Mouse (Mus musculus) myocyte (in vitro differentiated cells): Measurements from ENCODE around the gene Kcnv2. TPM values are rescaled to one million over a fixed set of nuclear protein-coding genes. Genes with fewer than 3 reads are reported as not detected.

Experiments used
- H3K27me3 ChIP-seq: one replicate; pipeline ENCODE4 v1.6.1; 2011; ENCODE audit not compliant: control insufficient read depth, insufficient read depth, insufficient read length
- H3K36me3 ChIP-seq: one replicate; pipeline ENCODE4 v1.6.1; 2011; ENCODE audit not compliant: control insufficient read depth, insufficient read depth
- H3K4me2 ChIP-seq: one replicate; pipeline ENCODE4 v1.6.1; 2011; ENCODE audit warnings: low read depth, control low read depth
- H3K4me3 ChIP-seq: one replicate; pipeline ENCODE4 v1.5.1; 2011; ENCODE audit warnings: mild to moderate bottlenecking, control low read depth, moderate library complexity
- H3K79me2 ChIP-seq: one replicate; pipeline ENCODE4 v1.6.1; 2011; ENCODE audit not compliant: control insufficient read depth, insufficient read depth
- H3ac ChIP-seq: one replicate; pipeline ENCODE4 v1.6.1; 2011; ENCODE audit not compliant: control insufficient read depth, insufficient read length
- CEBPB ChIP-seq: IDR thresholded peaks from 2 replicates; pipeline ENCODE4 v1.6.1; 2011; ENCODE audit warnings: mild to moderate bottlenecking, moderate library complexity; ENCODE audit not compliant: poor library complexity, insufficient read depth, severe bottlenecking
- E2F4 ChIP-seq: IDR thresholded peaks from one replicate; pipeline ENCODE4 v1.6.1; 2011; ENCODE audit warnings: mild to moderate bottlenecking, control low read depth, moderate library complexity; ENCODE audit not compliant: insufficient read depth
- MAX ChIP-seq: IDR thresholded peaks from one replicate; pipeline ENCODE4 v1.6.1; 2011; ENCODE audit warnings: low read depth, mild to moderate bottlenecking, control low read depth
- MYOG ChIP-seq, 3 experiments: IDR thresholded peaks; one replicate each; pipeline ENCODE4 v1.6.1; 2011; ENCODE audit warnings: control low read depth in 2 of 3, low read depth in 2 of 3, mild to moderate bottlenecking in 2 of 3; ENCODE audit not compliant: insufficient read length in 2 of 3, control insufficient read depth in 1 of 3, insufficient read depth in 1 of 3
- POLR2A ChIP-seq: IDR thresholded peaks from one replicate; pipeline ENCODE4 v1.6.1; 2011; ENCODE audit warnings: low read depth, mild to moderate bottlenecking, control low read depth, moderate library complexity; ENCODE audit not compliant: insufficient read length
- POLR2AphosphoS2 ChIP-seq: IDR thresholded peaks from one replicate; pipeline ENCODE4 v1.6.1; 2011; ENCODE audit warnings: low read depth, control low read depth; ENCODE audit not compliant: insufficient read length
- REST ChIP-seq: IDR thresholded peaks from one replicate; pipeline ENCODE4 v1.6.1; 2011; ENCODE audit warnings: mild to moderate bottlenecking, control low read depth, moderate library complexity; ENCODE audit not compliant: insufficient read depth, insufficient read length
- SRF ChIP-seq: IDR thresholded peaks from one replicate; pipeline ENCODE4 v1.6.1; 2011; ENCODE audit warnings: low read depth; ENCODE audit not compliant: control insufficient read depth, insufficient read length
- TCF12 ChIP-seq: IDR thresholded peaks from one replicate; pipeline ENCODE4 v1.6.1; 2011; ENCODE audit warnings: mild to moderate bottlenecking, control low read depth; ENCODE audit not compliant: poor library complexity, insufficient read depth, severe bottlenecking
- TCF3 ChIP-seq: IDR thresholded peaks from one replicate; pipeline ENCODE4 v1.6.1; 2011; ENCODE audit warnings: low read depth, control low read depth; ENCODE audit not compliant: insufficient read length
- USF1 ChIP-seq: IDR thresholded peaks from one replicate; pipeline ENCODE4 v1.6.1; 2011; ENCODE audit warnings: low read depth, mild to moderate bottlenecking, control low read depth, moderate library complexity
- polyA plus RNA-seq: library from polyadenylated mRNA; unstranded; fragments of >200 nt; fragmentation: generic; extraction: Trizol; gene quantifications from one replicate; pipeline ENCODE4 v1.2.1, GENCODE M21; 2012; ENCODE audit warnings: missing spikeins

Gene Kcnv2
- polyA plus RNA-seq, 1 experiment, result not detected

DNA sequence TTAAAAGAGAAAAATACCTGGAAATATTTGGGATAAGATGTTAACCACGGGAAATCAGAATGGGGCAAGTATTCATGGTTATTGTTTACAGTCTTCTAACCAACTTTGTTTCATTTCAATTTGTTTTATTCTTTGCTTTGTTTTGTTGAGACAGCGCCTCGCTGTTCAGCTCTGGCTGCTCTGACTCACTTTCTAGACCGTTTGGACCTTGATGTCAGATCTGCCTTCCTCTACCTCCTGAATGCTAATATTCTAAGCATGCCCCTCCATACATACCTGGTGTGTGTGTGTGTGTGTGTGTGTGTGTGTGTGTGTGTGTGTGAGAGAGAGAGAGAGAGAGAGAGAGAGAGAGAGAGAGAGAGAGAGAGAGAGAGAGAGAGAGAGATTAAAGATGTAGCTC is 41.5 kb downstream of the Kcnv2 start:
- H3K79me2 ChIP-seq, result no peaks in the 10 kb centered on the region
- no peak overlapping the region for H3K4me3 ChIP-seq
- no peak overlapping the region for H3ac ChIP-seq
- H3K36me3 ChIP-seq, result no peaks in the 10 kb centered on the region
- TF ChIP-seq CEBPB (no peak), POLR2A (no peak), TCF12 (no peak), E2F4 (no peak), TCF3 (no peak), REST (no peak), MYOG (IDR thresholded peaks at IDR 0.05; ENCODE audit: control insufficient read depth in 1 of 3, insufficient read depth in 1 of 3, insufficient read length in 2 of 3, low read depth in 2 of 3) (no peak), POLR2AphosphoS2 (no peak), MAX (no peak), SRF (no peak)
- no peaks in the 10 kb centered on the region for H3K27me3 ChIP-seq
- peak overlapping the region; percentile 86 for H3K4me2 ChIP-seq

DNA sequence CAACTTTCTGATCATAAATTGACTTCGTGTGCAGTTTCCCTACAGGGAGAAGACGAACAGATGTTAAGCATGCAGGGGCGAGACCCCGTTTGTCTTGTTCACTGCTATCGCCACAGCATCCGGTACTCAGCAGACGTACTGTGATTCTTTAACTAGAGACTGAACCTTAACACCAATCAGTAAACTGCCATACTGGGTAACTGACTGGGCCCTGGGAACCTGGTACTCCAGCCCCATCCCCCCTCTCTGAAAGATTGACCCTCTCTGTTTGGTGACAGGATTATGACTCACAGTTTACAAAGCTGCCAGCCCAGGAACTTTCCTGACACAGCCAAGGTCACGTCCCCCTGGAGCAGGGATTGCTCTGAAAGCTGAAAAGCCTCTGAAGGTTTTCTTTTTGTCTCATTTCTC is 42.1 kb downstream of the Kcnv2 start:
- no peaks in the 10 kb centered on the region for H3K36me3 ChIP-seq
- H3K4me3 ChIP-seq, result no peak overlapping the region
- H3K79me2 ChIP-seq, result no peaks in the 10 kb centered on the region
- peak overlapping the region; percentile 86 for H3K4me2 ChIP-seq
- no peak for TF ChIP-seq E2F4
- no peak for TF ChIP-seq MAX
- no peak for TF ChIP-seq CEBPB
- TF ChIP-seq MYOG (IDR thresholded peaks at IDR 0.05; ENCODE audit: control insufficient read depth in 1 of 3, insufficient read depth in 1 of 3, insufficient read length in 2 of 3, low read depth in 2 of 3), result no peak
- TF ChIP-seq SRF, result no peak
- TF ChIP-seq REST, result no peak
- TF ChIP-seq USF1, result no peak
- H3K27me3 ChIP-seq, result no peaks in the 10 kb centered on the region
- no peak overlapping the region for H3ac ChIP-seq

DNA sequence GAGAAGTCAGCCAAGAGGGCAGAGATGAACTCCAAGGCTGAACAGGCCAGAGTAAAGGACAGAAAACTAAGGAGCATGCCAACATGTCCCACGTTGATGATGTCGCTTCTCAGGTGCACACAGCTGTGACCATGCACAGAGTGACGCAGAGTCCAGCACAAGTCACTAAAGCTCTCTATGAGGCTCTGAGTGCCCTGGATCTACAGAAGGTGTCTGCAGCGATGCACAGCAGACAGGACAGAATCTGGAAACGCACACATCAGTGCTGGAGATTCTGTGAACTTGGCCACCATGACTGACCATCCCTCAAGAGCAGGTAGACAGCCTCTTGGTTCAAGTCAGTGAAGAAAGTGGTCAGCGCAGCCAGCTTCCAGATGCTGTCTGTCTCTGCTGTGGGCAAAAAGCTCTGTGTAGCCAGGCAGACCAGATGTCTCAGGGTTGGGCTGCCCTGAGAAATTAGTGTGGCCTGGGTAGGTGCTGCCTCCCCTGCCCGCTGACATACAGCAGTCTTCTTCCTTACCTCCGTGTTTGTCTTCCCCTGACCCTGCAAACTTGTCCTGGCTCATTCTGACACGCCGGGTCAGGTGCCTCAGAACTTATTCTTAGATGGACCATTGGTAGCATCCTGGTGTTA is 43.8 kb downstream of the Kcnv2 start:
- no peak for TF ChIP-seq E2F4
- TF ChIP-seq POLR2AphosphoS2, result no peak
- Histone ChIP-seq H3K4me2 (no peak overlapping the region), H3K27me3 (no peaks in the 10 kb centered on the region), H3K36me3 (no peaks in the 10 kb centered on the region), H3K4me3 (no peak overlapping the region), H3K79me2 (no peaks in the 10 kb centered on the region), H3ac (no peak overlapping the region)

DNA sequence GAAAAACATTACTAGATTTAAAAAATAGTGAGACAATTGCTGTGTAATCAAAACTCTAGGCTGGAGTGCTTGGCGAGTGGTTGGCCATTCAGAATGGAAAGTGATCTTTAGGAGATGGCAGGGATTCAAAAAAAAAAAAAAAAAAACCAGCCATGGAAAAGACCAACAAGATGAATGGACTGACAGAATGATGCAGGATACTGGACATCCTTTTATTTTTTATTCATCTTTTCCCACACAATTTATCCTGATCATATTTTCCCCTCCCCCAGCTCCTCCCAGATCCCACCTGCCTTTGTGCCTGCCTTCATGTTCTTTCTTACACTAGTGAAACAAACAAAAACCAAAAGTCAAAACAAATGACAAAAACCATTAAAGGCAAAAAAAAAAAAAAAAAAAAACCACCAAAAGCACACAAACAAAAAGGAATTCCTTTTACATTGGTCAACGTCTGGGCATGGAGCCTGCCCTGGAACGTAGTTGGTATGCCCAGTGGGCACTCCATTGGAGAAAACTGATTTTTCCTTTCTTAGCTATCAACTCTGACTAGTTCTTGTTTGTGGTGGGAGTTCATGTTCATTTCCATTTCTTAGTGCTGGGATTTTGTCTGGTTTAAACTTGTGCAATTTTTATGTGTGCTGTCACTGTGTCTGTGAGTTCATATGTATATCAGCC is 47.2 kb downstream of the Kcnv2 start:
- Histone ChIP-seq H3K4me3 (no peak overlapping the region), H3ac (no peak overlapping the region), H3K4me2 (peak overlapping the region; percentile 53), H3K79me2 (no peaks in the 10 kb centered on the region), H3K27me3 (no peaks in the 10 kb centered on the region), H3K36me3 (no peaks in the 10 kb centered on the region)
- TF ChIP-seq CEBPB (0 out of 2 replicates have a peak, but pooled peaks have one; percentile 30), TCF3 (no peak), POLR2A (no peak), USF1 (no peak), REST (no peak), MAX (no peak), TCF12 (no peak), MYOG (IDR thresholded peaks at IDR 0.05; ENCODE audit: control insufficient read depth in 1 of 3, insufficient read depth in 1 of 3, insufficient read length in 2 of 3, low read depth in 2 of 3) (no peak)

DNA sequence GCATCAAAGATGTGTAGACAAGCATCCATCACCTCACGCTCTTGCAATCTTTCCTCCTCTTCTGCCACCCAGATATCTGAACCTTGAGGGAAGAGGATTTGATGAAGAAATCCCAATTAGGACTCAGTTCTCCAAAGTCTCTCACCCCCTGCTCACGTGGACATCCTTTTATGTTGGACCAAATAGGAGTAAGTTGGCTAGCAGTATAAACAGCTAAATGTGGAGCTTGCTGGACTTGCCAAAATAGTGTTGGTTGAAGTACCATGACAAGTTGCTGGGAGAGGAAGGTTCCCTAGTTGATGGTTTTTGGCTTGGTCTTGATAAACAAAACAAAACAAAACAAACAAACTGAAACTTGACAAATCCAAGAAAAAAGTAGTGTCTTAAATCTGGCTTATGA is 47.8 kb downstream of the Kcnv2 start:
- TF ChIP-seq MAX, result no peak
- TF ChIP-seq POLR2A, result no peak
- TF ChIP-seq TCF3, result no peak
- no peak for TF ChIP-seq CEBPB
- TF ChIP-seq E2F4, result no peak
- TF ChIP-seq USF1, result no peak
- no peak for TF ChIP-seq TCF12
- H3K4me2 ChIP-seq, result peak overlapping the region; percentile 53
- H3K36me3 ChIP-seq, result no peaks in the 10 kb centered on the region
- no peak overlapping the region for H3K4me3 ChIP-seq
- no peaks in the 10 kb centered on the region for H3K79me2 ChIP-seq
- H3K27me3 ChIP-seq, result no peaks in the 10 kb centered on the region
- no peak overlapping the region for H3ac ChIP-seq
